Mouse (Mus musculus) heart, postnatal 36 days (tissue): ENCODE measurements around the gene Scarf1. TPM values are rescaled to one million over a fixed set of nuclear protein-coding genes. Genes with fewer than 3 reads are reported as not detected.

Experiments
- DNase-seq, 2 experiments: peaks; one replicate each; pipeline ENCODE4 v3.0.0; 2021 to 2022
- intact Hi-C: fragments of 180-260 bp; cut with DNase I; formaldehyde crosslinking; loops from one replicate; pipeline ENCODE4 v1.15.1; 2025
- total RNA-seq, 2 experiments: library from RNA; stranded (reverse); gene quantifications; 2 replicates each; pipeline ENCODE4 v1.2.3; 2021

Gene Scarf1
- total RNA-seq, 2 experiments from 2014 or later, result 9.1 to 10.3 TPM

DNA sequence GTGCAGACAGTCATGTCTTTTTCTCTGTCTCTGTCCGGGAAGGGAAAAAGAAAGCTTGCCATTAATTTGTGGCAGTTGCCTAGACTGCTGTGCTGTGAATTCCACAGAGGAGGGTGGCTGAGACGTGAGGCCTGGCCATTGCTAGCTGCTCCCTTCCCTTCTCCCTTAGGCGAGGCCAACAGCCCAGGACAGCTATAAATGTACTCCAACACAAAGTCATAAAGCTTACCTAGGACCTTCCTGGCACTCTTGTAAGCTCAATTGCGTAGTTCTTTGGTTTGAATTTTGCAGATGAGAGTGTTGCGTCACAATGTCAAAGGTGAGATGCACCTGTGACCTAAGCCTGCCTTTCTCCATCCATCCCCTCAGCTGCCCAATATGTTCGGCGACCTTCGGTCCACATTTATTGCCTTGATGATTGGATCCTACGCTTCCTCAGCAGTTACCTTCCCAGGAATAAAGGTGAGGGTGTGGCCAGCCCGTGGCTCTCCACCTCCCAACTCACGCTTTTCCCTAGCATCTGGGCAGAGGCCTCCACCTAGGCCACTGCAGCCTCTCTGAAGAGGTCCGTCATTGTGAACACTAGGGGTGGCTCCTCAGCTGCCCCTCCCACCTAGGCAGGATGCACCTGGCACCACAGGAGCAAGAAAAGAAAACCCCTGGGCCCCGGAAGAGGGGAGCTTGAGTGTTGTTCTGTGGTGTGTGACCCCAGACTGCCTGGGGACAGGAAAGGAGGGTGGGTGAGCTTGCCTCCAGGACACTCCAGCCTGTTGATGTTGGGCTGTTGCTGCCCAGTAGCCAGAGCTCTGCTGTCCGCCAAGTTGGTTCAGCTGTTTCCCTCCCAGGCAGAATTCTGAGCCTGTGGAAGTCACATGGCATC lies 47.4 kb downstream of the Scarf1 start:
- DNase-seq, result no peak
- intact Hi-C loops, result no loop called here

DNA sequence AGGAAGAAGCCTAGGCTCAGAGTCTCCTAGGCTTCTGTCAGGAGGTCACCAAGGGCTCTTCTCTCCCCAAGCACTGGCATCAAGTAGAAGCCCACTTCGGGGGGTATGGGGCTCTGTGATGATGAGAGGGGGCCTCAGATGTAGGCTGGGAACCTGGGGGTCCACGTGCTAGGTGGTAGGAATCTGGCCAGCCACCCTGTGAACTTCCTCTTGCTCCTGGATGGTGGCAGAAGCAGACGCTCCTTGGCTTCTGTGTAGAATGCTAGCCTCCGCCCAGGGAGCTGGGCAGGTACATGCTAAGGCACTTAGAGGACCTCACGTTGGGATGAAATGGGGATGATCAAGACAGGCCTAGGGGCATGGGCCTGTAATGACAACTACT lies 48.1 kb downstream of the Scarf1 start:
- DNase-seq, result no peak
- intact Hi-C loops, result no loop called here

GRCm38 (mm10) chr11:75562840-75563239 lies 49.5 kb downstream of the Scarf1 start:
- intact Hi-C loops, result no loop called here
- no peak for DNase-seq

- intact Hi-C loops, result no loop called here
These were observed 50.7 kb downstream of the Scarf1 start for GRCm38 (mm10) chr11:75563851-75564548.

GRCm38 (mm10) chr11:75565849-75566248 lies 52.5 kb downstream of the Scarf1 start:
- peak; percentile 71 to 76 for DNase-seq
- intact Hi-C loops, result no loop called here

More at GRCm38 (mm10) chr11:75563851-75564548, 50.7 kb downstream of the Scarf1 start:
- peak; percentile 53 to 70 for DNase-seq

DNA sequence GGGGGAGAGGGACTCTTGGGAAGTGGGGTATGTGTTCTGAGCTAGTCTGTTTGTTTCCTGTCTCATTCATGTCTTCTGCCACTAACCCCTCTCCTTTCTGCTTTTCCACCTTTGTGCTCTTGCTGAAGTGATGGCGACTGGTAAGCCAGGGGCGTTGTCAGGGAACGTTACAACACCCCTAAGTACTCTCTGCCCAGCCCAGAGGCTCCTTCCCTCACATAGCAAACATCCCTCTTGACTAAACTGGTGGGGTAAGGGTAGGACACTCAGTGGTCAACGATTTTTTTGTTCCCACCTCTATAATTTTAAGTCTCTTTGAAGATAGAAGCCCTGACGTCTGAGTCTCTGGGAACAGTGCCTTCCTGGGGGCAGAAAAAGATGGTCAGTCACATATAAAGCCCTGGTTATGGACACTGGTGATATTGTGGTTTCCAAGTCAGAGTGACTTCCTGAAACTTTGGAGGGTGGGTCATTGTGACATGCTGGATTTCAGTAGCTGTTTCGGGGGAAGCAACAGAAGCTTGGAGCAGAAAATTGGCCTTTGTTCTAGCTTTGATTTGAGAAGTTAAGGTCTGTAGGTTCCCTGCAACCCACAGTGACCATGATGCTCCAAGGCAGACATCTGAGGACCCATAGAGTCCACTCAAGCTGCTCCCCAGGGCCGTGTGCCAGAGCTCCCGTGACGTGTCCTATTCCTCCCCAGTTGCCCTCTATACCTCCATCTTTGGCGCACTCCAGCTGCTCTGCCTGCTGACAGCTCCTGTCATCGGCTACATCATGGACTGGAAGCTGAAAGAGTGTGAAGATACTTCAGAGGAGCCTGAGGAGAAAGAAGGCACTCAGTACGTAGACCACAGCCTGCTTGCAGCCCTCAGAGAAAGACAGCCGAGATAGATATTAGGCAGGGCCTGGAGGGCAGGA lies 53.2 kb downstream of the Scarf1 start:
- intact Hi-C loops, result no loop called here

GRCm38 (mm10) chr11:75567346-75568114 lies 54.2 kb downstream of the Scarf1 start:
- intact Hi-C loops, result no loop called here
- no peak for DNase-seq

More for the DNA sequence above, 53.2 kb downstream of the Scarf1 start:
- DNase-seq, result peak in 1 of 2 experiments; percentile 33

- intact Hi-C loops, result no loop called here
- no peak for DNase-seq
These were observed 54.8 kb downstream of the Scarf1 start for GRCm38 (mm10) chr11:75568115-75568511.

GRCm38 (mm10) chr11:75568962-75569361 lies 55.6 kb downstream of the Scarf1 start:
- intact Hi-C loops, result no loop called here
- DNase-seq, result no peak

GRCm38 (mm10) chr11:75570375-75571125 lies 57.2 kb downstream of the Scarf1 start:
- DNase-seq, result no peak
- intact Hi-C loops, result loop anchor here (5.0 to 10.0 kb wide), 2 partner anchors 118 to 376 kb away; partner anchors contain the start of genes Dph1, Rtn4rl1 and Wdr81

- intact Hi-C loops, result loop anchor here (5.0 to 10.0 kb wide), 2 partner anchors 119 to 377 kb away; partner anchors contain the start of genes Dph1, Rtn4rl1 and Wdr81
- DNase-seq, result peak; percentile 40 to 54
These were observed 58.0 kb downstream of the Scarf1 start for GRCm38 (mm10) chr11:75571126-75571990.

DNA sequence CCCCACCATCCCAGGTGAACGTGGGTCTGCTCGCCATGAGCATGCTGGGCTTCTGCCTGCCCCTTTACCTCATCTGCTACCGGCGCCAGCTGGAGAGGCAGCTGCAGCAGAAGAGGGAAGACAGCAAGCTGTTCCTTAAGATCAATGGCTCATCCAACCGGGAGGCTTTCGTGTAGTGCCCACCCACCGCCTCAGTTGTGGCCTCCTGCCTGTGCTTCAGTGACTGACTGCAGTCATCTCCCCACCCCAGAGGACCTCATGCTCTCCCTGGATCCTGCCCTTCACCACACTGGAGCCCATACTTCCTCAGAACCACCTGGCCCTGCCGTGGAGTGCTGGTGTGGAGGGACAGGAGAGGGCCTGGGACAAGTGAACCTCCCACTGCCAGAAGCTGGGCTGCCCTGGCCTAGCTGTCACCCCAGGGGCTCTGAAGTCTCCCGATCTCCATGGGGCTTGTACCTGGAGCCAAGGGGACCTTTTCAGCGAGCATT lies 59.0 kb downstream of the Scarf1 start:
- no peak for DNase-seq
- intact Hi-C loops, result loop anchor here (2.0 to 10.0 kb wide), 3 partner anchors 120 to 378 kb away; partner anchors contain the start of genes Dph1, Rtn4rl1 and Wdr81

GRCm38 (mm10) chr11:75572854-75573650 lies 59.7 kb downstream of the Scarf1 start:
- intact Hi-C loops, result loop anchor here (1.0 to 10.0 kb wide), 4 partner anchors 43 to 378 kb away; partner anchors contain the start of genes Dph1, Rtn4rl1 and Wdr81
- DNase-seq, result peak; percentile 92 to 96

GRCm38 (mm10) chr11:75574378-75575123 lies 61.2 kb downstream of the Scarf1 start:
- no peak for DNase-seq
- intact Hi-C loops, result loop anchor here (5.0 to 10.0 kb wide), 2 partner anchors 122 to 380 kb away; partner anchors contain the start of genes Dph1, Rtn4rl1 and Wdr81

DNA sequence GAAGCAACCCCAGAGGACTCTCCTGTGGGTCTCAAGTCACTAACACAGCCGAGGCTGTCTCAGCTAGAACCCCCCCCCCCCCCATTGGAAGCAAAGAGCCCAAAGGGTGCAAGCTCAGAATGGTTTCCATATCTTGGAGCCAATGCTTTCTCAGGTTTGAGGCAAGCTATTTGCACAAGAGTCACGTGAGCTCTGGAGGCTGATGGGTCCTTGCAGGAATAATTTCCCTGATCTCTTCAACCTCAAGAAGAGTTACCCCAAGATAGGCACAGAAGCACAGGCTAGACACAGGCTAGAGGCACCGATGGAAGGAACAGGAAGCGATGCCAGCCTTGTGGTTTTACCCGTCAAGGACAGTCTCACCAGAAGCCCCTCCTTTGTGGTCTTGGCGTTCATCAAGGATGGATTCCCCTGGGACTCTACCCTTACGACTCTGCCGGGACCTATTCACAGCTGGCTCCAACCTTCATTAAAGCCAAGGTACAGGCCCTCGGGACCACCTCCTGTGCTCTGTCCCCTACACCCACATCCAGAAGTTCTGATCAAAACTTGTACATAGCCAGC lies 62.3 kb downstream of the Scarf1 start:
- no peak for DNase-seq
- intact Hi-C loops, result loop anchor here (10.0 kb wide), 1 partner anchor 381 kb away; the partner anchor contains the start of genes Dph1 and Rtn4rl1
